Mouse (Mus musculus) hindbrain, postnatal 0 days (tissue): ENCODE results near the gene Tpgs1. TPM values are rescaled to one million over a fixed set of nuclear protein-coding genes. Genes with fewer than 3 reads are reported as not detected.

Experiments
- ATAC-seq: fragments of 200-750 bp; cut with Nextera tagmentation; 2 replicates; pipeline ENCODE4 v1.8.0; 2017; ENCODE audit warnings: mild to moderate bottlenecking, moderate TSS enrichment, moderate library complexity
- DNase-seq: peaks from one replicate; pipeline ENCODE4 v3.0.0-alpha.2; 2015; ENCODE audit warnings: low spot score
- H3K27ac ChIP-seq: fragments of 300-500 bp; sonication (generic); 2 replicates; pipeline ENCODE4 v1.5.1; 2014; ENCODE audit warnings: mild to moderate bottlenecking
- H3K27me3 ChIP-seq: fragments of 300-500 bp; sonication (generic); 2 replicates; pipeline ENCODE4 v1.6.1; 2014; ENCODE audit warnings: low read length, mixed read lengths; ENCODE audit not compliant: insufficient read depth
- H3K36me3 ChIP-seq: fragments of 300-500 bp; sonication (generic); 2 replicates; pipeline ENCODE4 v1.6.1; 2014; ENCODE audit warnings: low read length, mixed read lengths; ENCODE audit not compliant: insufficient read depth
- H3K4me1 ChIP-seq: fragments of 300-500 bp; sonication (generic); 2 replicates; pipeline ENCODE4 v1.6.1; 2014; ENCODE audit warnings: antibody characterized with exemption, low read length, mixed read lengths; ENCODE audit not compliant: insufficient read depth
- H3K4me2 ChIP-seq: fragments of 300-500 bp; sonication (generic); 2 replicates; pipeline ENCODE4 v1.6.1; 2014; ENCODE audit warnings: low read depth, mild to moderate bottlenecking, low read length, moderate library complexity, mixed read lengths
- H3K4me3 ChIP-seq: fragments of 300-500 bp; sonication (generic); 2 replicates; pipeline ENCODE4 v1.5.1; 2014; ENCODE audit warnings: low read length
- H3K9ac ChIP-seq: fragments of 300-500 bp; sonication (generic); replicated peaks from 2 replicates; pipeline ENCODE4 v1.6.1; 2014; ENCODE audit warnings: mild to moderate bottlenecking, low read length, moderate library complexity, mixed read lengths
- H3K9me3 ChIP-seq: fragments of 300-500 bp; sonication (generic); 2 replicates; pipeline ENCODE4 v1.6.1; 2016; ENCODE audit warnings: low read length, mixed read lengths
- CTCF ChIP-seq: IDR thresholded peaks from 2 replicates; pipeline ENCODE4 v1.5.1; 2016; ENCODE audit warnings: antibody characterized with exemption, control low read depth, low read depth
- WGBS: fragments of 180-500 bp; shearing (Covaris S2); extraction: QIAGEN DNeasy Blood & Tissue Kit; methylation state at CpG from one replicate; pipeline ENCODE4 v1.1.7; 2014; 5-methylcytosine and 5-hydroxymethylcytosine counted together
- polyA plus RNA-seq: library from polyadenylated mRNA; unstranded; fragments of >200 nt; fragmentation: Nextera tagmentation; extraction: Ambion mirVana; gene quantifications from 2 replicates; pipeline ENCODE4 v1.2.1, GENCODE M21; 2015
- total RNA-seq: library from RNA; depleted of rRNA; stranded (reverse); fragments of >200 nt; gene quantifications from 2 replicates; pipeline ENCODE4 v1.2.3, GENCODE M21; 2014

Gene Tpgs1
- total and polyA plus RNA-seq, 2 experiments from 2014 or later, result 117 to 132 TPM

DNA sequence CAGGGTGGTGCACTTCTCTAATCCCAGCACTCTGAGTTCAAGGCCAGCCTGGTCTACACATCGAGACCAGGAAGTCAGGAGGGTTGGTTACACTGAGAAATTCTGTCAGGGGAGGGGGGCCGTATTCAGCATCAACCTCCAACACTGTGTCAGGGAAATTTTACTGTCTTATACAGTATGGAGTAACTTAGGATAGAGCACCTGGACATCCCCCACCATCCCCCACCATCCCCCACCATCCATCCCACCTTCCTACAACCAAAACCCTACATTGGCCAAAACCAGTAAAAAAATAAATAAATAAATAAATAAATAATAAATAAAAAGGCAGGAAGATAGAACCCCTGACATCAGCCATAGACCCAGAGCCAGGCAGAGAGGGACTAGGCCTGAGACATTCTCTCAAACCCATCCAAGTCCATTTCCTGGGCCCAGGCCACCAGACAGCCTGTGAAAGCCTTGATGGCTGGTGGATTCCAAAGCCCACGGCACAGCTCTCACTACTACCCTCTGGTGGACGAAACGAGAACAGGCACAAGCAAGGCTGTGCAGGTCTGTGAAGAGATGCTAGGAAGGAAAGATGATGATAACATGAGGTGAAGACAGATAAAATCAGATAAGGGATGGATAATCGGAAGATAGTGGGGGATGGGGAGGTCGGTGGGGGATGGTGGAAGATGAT is 20.0 kb upstream of the Tpgs1 start:
- peak; percentile 79 for ATAC-seq
- Histone ChIP-seq H3K4me1 (no peaks in the 10 kb centered on the region), H3K27me3 (no peaks in the 10 kb centered on the region), H3K9me3 (no peaks in the 10 kb centered on the region), H3K9ac (no peak overlapping the region), H3K27ac (no peak overlapping the region), H3K4me3 (no peak overlapping the region), H3K4me2 (no peak overlapping the region), H3K36me3 (no peaks in the 10 kb centered on the region)
- 30% methylated on average over 7 of the region's 7 CpGs for WGBS
- peak; percentile 90 for DNase-seq
- peak; percentile 98 for TF ChIP-seq CTCF

GRCm38 (mm10) chr10:79652789-79653188 is 16.4 kb upstream of the Tpgs1 start:
- Histone ChIP-seq H3K27me3 (no peaks in the 10 kb centered on the region), H3K9ac (no peak overlapping the region), H3K4me1 (no peaks in the 10 kb centered on the region; the same call in 1 of the 2 replicates), H3K4me2 (no peak overlapping the region), H3K36me3 (no peaks in the 10 kb centered on the region), H3K27ac (no peak overlapping the region), H3K9me3 (no peaks in the 10 kb centered on the region), H3K4me3 (no peak overlapping the region)
- 64% methylated on average over 7 of the region's 7 CpGs for WGBS
- no peak for TF ChIP-seq CTCF
- no peak for DNase-seq
- no peak for ATAC-seq

DNA sequence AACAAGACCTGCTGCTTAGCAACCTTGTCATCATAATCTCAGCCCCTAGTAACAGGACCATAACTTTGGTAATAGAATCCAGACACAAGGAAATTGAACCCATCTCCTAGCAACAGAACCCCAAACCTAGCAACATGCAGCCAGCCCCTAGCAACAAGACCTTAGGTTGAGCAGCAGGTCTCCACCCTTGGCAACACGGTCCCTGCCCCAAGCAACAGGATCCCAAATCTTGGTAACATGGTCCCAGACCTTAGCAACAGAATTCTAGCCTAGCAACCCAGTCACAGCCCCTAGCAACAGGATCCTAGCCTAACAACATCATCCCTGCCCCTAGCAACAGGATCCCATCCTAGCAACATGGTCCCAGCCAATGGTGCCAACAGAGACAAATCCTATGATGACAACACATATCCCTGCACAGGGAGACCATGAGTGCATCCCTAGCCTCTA is 14.2 kb upstream of the Tpgs1 start:
- Histone ChIP-seq H3K4me2 (0 out of 2 replicates have a peak overlapping the region, but pooled peaks have one; percentile 3), H3K4me1 (no peaks in the 10 kb centered on the region; the same call in 1 of the 2 replicates), H3K9me3 (no peaks in the 10 kb centered on the region), H3K36me3 (no peaks in the 10 kb centered on the region), H3K9ac (no peak overlapping the region), H3K4me3 (no peak overlapping the region), H3K27me3 (no peaks in the 10 kb centered on the region), H3K27ac (peak overlapping the region; percentile 72)
- ATAC-seq (peak; percentile 91), DNase-seq (peak; percentile 71)
- WGBS, result 7% methylated on average over 1 of the region's 1 CpGs
- no peak for TF ChIP-seq CTCF

- H3K4me1 ChIP-seq, result no peaks in the 10 kb centered on the region; the same call in 1 of the 2 replicates
- H3K4me3 ChIP-seq, result no peak overlapping the region
- TF ChIP-seq CTCF, result peak; percentile 54
- H3K9ac ChIP-seq, result no peak overlapping the region
- no peaks in the 10 kb centered on the region for H3K36me3 ChIP-seq
- H3K4me2 ChIP-seq, result no peak overlapping the region
- no peak overlapping the region for H3K27ac ChIP-seq
- DNase-seq, result no peak
- H3K27me3 ChIP-seq, result no peaks in the 10 kb centered on the region
- ATAC-seq, result no peak
- no peaks in the 10 kb centered on the region for H3K9me3 ChIP-seq
- 25% methylated on average over 4 of the region's 4 CpGs for WGBS
Observed at GRCm38 (mm10) chr10:79658829-79659228, 10.3 kb upstream of the Tpgs1 start.

DNA sequence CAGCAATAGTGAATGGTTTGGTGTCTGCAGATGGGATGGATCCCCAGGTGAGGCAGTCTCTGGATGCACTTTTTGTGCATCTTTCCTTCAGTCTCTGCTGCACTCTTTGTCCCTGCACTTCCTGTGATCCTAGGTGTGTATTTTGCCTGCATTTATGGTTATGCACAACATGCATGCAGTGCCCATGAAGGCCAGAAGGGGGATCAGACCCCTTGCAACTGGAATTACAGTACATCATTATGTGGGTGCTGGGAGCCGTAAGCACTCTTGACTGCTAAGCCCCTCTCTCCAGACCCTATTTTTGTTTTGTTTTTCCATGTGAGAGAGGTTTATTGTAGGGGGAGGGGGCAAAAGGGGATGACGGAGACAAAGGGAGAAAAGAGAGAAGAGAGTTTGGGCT is 8.9 kb upstream of the Tpgs1 start:
- peak; percentile 71 for TF ChIP-seq CTCF
- H3K4me3 ChIP-seq, result no peak overlapping the region
- no peak overlapping the region for H3K4me2 ChIP-seq
- H3K9ac ChIP-seq, result no peak overlapping the region
- no peaks in the 10 kb centered on the region for H3K9me3 ChIP-seq
- no peak overlapping the region for H3K27ac ChIP-seq
- ATAC-seq (no peak), DNase-seq (no peak)
- no peaks in the 10 kb centered on the region for H3K4me1 ChIP-seq
- no peaks in the 10 kb centered on the region for H3K36me3 ChIP-seq
- H3K27me3 ChIP-seq, result no peaks in the 10 kb centered on the region
- 85% methylated on average over 2 of the region's 2 CpGs for WGBS

GRCm38 (mm10) chr10:79661861-79662260 is 7.3 kb upstream of the Tpgs1 start:
- Histone ChIP-seq H3K4me2 (no peak overlapping the region), H3K4me1 (no peaks in the 10 kb centered on the region), H3K4me3 (no peak overlapping the region), H3K9ac (no peak overlapping the region), H3K36me3 (no peaks in the 10 kb centered on the region), H3K27ac (no peak overlapping the region), H3K9me3 (no peaks in the 10 kb centered on the region), H3K27me3 (no peaks in the 10 kb centered on the region)
- ATAC-seq (no peak), DNase-seq (no peak)
- 62% methylated on average over 3 of the region's 3 CpGs for WGBS
- TF ChIP-seq CTCF, result no peak

DNA sequence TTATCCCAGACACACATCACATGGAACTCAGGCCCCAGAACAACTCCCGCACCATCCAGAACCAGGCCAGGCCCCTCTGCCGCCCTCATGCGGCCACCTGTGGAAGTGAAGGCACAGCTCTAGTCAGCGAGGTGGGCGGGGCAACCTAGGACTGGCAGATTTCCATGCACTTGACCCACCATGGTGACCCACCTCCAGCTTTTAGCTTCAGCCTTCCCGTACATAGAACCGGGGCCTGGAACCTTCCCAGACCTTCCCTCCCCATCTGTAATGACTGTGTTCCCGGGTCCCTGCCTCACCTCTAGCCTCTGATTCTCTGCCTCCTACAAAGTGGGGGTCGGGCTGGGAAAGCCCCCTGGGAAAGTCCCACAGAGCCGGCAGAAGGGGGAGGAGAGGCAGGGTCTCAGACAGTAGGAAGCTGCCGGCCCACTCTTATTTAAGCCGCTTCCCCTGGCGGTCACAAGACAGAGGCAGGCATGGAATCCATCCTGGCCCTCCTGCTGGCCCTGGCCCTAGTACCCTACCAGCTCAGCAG is 5.0 kb upstream of the Tpgs1 start, which contains the start of gene Madcam1:
Gene Madcam1 (plus strand): TSS at position 429 of the 535 bp plus-strand sequence.
- H3K36me3 ChIP-seq, result no peaks in the 10 kb centered on the region
- H3K4me1 ChIP-seq, result 0 out of 2 replicates have a peak, but pooled peaks cover 3% of the 10 kb centered on the region
- no peak within 1 kb of the TSS for H3K9ac ChIP-seq
- no peaks in the 10 kb centered on the region for H3K9me3 ChIP-seq
- peak; percentile 76 for DNase-seq
- H3K4me2 ChIP-seq, result no peak within 1 kb of the TSS
- peak; percentile 19; the same call in 1 of the 2 replicates for ATAC-seq
- no peaks in the 10 kb centered on the region for H3K27me3 ChIP-seq
- H3K27ac ChIP-seq, result no peak within 1 kb of the TSS
- WGBS, result 12% methylated on average over 13 of the region's 13 CpGs
- H3K4me3 ChIP-seq, result no peak within 1 kb of the TSS
- TF ChIP-seq CTCF, result peak; percentile 95
